Mouse (Mus musculus): ENCODE results near the gene Scarb1.

DNA sequence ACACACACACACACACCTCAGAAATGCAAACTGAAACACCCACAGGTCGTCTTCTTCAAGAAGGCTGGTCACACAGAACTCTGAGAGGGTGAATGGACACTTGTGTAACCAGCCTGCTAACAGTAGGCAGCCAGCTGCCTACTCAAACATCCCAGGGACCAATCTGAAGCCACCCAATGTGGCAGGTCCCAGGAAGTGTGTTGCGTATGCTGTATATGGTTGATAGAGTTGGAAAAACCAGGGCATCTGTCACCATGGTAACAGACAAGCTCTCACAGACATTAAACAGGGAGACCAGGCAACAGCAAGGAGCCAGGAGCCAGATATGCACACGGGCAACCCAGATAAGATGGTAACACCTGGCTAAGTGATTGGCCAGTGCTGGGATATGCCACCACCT lies 19.1 kb downstream of the Scarb1 start:
- TF ChIP-seq EP300 (optimal IDR thresholded peaks at IDR 0.05), result no peak
- TF ChIP-seq CTCF (IDR thresholded peaks at IDR 0.05; ENCODE audit: low read depth), result no peak
